In the genomic region with DNA sequence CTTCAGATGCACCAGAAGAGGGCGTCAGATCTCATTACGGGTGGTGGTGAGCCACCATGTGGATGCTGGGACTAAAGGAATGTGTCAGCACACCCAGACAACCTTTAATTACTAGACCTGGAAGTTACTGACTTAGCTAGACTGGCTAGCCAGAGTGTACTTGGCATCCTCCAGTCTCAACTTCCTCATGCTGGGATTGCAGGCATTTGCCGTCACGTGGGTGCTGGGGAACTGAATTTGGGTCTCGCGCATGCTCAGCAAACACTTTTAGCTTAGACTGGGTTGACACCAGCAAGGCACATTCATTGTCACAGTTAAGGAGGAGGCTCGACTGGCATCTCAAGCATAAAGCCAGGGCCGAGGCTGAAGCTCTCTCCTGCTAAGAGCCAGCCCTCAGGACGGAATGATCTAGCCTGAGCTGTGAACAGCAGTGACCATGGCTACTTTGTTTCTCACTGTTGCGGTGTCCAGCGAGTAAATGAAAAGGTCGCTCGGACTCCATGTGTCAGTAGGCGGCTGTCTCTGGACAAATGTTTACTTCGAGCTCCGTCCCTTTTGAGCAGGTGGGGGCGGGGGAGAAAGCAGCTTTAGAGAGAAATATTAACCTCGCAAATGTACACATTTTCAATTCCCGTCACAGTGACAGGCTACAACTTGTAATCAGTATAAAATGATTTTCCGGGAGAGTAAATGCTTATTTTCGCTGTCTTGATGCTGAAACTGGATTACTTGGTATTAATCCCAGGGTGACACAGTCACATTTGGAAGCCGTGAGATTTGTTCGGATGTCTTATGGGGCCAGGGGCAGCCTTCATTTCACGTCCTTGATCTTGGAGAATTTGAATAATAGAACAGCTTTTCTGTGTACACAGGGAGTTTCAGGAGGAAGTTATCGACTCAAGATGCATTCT, we compare ENCODE assay signal across 8 mouse cellular contexts.
A peak's percentile ranks its signal among the peaks of the same experiment; 100 is the strongest.
DNase-seq lines count a peak whose midpoint lies in the region; ATAC-seq and TF ChIP-seq lines count a peak whose summit lies in the region.

No protein-coding gene starts in this region.

- no peak for DNase-seq in frontal cortex, postnatal 25 days (ENCODE audit: low spot score in 2 of 2)
- DNase-seq in brain, adult 2 months (ENCODE audit: low read depth, low spot score): peak; percentile 84
- peak; percentile 79 for DNase-seq in gastrocnemius, adult 2 months
- DNase-seq in left cerebral cortex, adult 18-20 months (ENCODE audit: low spot score in 2 of 2): peak; percentile 14 to 32
- DNase-seq in lung, postnatal 25 days (ENCODE audit: low spot score): peak; percentile 78
- DNase-seq in telencephalon, adult 2 months (ENCODE audit: low read depth, low spot score): peak; percentile 49
- DNase-seq in adrenal gland, adult 18-20 months (ENCODE audit: low spot score in 2 of 2): no peak

- no peak for TF ChIP-seq CTCF in gastrocnemius, adult 2 months (IDR thresholded peaks at IDR 0.05)

- ATAC-seq in frontal cortex, adult (ENCODE audit: low TSS enrichment): peak; percentile 74

- H3K4me3 ChIP-seq in gastrocnemius, adult 2 months: peak overlapping the region; percentile 59

- H3K27ac ChIP-seq in gastrocnemius, adult 2 months: peak overlapping the region; percentile 49

- intact Hi-C loops in gastrocnemius, adult 2 months (cut with DNase I): no loop called here

Comparison
In these comparisons a context has a peak if more than half of its experiments do, and no peak if none do; other contexts are left out.
1. DNase-seq: peak in brain, adult 2 months (single experiment), gastrocnemius, adult 2 months (single experiment), left cerebral cortex, adult 18-20 months (2 of 2), lung, postnatal 25 days (single experiment) and telencephalon, adult 2 months (single experiment); none in frontal cortex, postnatal 25 days (0 of 2) and adrenal gland, adult 18-20 months (0 of 2).